Mouse (Mus musculus) frontal cortex, postnatal 14 days (tissue): ENCODE results near the gene Ttc1.
A peak's percentile ranks its signal among the peaks of the same experiment; 100 is the strongest.

Experiments
- DNase-seq, 2 experiments: peaks; one replicate each; pipeline ENCODE4 v3.0.0; 2022; ENCODE audit warnings: low spot score in 2 of 2

Gene Ttc1

GRCm38 (mm10) chr11:43747233-43748226 lies at the start of gene Ttc1:
Ttc1 (minus strand) TSS chr11:43748008.
- DNase-seq, result peak; percentile 95 to 96

- no peak for DNase-seq
Observed at GRCm38 (mm10) chr11:43795992-43796391, 48.2 kb upstream of the Ttc1 start.

GRCm38 (mm10) chr11:43790446-43790845 lies 42.6 kb upstream of the Ttc1 start:
- DNase-seq, result no peak

- peak; percentile 13 to 59 for DNase-seq
Observed at GRCm38 (mm10) chr11:43783772-43784171, 36.0 kb upstream of the Ttc1 start.

- no peak for DNase-seq
Observed at GRCm38 (mm10) chr11:43783106-43783505, 35.3 kb upstream of the Ttc1 start.

- no peak for DNase-seq
Observed at GRCm38 (mm10) chr11:43779551-43779950, 31.7 kb upstream of the Ttc1 start.

- DNase-seq, result no peak
Observed at GRCm38 (mm10) chr11:43776324-43776694, 28.5 kb upstream of the Ttc1 start.

- DNase-seq, result no peak
Observed at GRCm38 (mm10) chr11:43775469-43776323, 27.9 kb upstream of the Ttc1 start.

GRCm38 (mm10) chr11:43773725-43774124 lies 25.9 kb upstream of the Ttc1 start:
- no peak for DNase-seq

GRCm38 (mm10) chr11:43770110-43770509 lies 22.3 kb upstream of the Ttc1 start:
- no peak for DNase-seq

GRCm38 (mm10) chr11:43767749-43768148 lies 19.9 kb upstream of the Ttc1 start:
- DNase-seq, result no peak

GRCm38 (mm10) chr11:43766922-43767648 lies 19.3 kb upstream of the Ttc1 start:
- peak; percentile 41 to 73 for DNase-seq

GRCm38 (mm10) chr11:43758436-43758835 lies 10.6 kb upstream of the Ttc1 start:
- DNase-seq, result no peak

- no peak for DNase-seq
Observed at GRCm38 (mm10) chr11:43755411-43755810, 7.6 kb upstream of the Ttc1 start.

- DNase-seq, result no peak
Observed at GRCm38 (mm10) chr11:43754568-43754967, 6.8 kb upstream of the Ttc1 start.

GRCm38 (mm10) chr11:43751542-43751941 lies 3.7 kb upstream of the Ttc1 start:
- DNase-seq, result no peak

- no peak for DNase-seq
Observed at GRCm38 (mm10) chr11:43728737-43729301, 19.0 kb downstream of the Ttc1 start.

GRCm38 (mm10) chr11:43727796-43728195 lies 20.0 kb downstream of the Ttc1 start:
- no peak for DNase-seq

GRCm38 (mm10) chr11:43723411-43723810 lies 24.4 kb downstream of the Ttc1 start:
- DNase-seq, result no peak

GRCm38 (mm10) chr11:43712178-43712577 lies 35.6 kb downstream of the Ttc1 start:
- DNase-seq, result no peak

- no peak for DNase-seq
Observed at GRCm38 (mm10) chr11:43708409-43708808, 39.4 kb downstream of the Ttc1 start.
